Mouse (Mus musculus) C3H10T1/2 (cell line): Measurements from ENCODE around the gene Rgs7bp. TPM values are rescaled to one million over a fixed set of nuclear protein-coding genes. Genes with fewer than 3 reads are reported as not detected.

Experiments
- polyA plus RNA-seq, 2 experiments: library from polyadenylated mRNA; unstranded; fragments of >200 nt; fragmentation: generic; extraction: Trizol; gene quantifications; one replicate each; pipeline ENCODE4 v1.2.1; 2012; ENCODE audit warnings: missing spikeins in 2 of 2

The Rgs7bp gene
- polyA plus RNA-seq, result not detected

GRCm38 (mm10) chr13:105054181-105054940, at the start of gene Rgs7bp:
TSS of gene Rgs7bp (minus strand) at chr13:105054930.

DNA sequence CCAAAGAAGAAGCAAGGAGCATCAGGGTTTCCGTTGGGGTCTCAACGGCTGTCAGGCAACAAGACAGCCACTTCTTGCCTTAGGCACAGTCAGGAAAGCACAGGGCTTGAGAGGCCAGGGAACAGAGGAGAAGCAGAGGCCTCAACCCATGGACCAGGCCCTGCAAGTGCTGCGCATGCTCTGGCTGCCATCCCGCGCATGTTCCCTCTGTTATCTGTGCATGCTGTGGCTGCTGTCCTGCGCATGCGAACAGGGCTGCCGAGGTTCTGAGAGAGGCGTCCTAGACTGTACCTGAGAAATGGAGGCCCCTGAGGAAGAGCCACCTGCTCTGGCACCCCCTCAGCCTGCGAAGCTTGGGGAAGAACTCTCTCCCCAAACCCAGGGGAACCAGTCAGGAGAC, 27.1 kb upstream of the Rgs7bp start, which contains the start of gene 4933425L06Rik:
Gene 4933425L06Rik, plus strand, starts transcription at position 261 of the 400 bp plus-strand sequence.

Other genes with a start within 250 kb of the Rgs7bp start
- gene Cwc27, start 237.8 kb downstream of the Rgs7bp start, polyA plus RNA-seq, result 1 to 10 TPM in 1 of 2 experiments, under 1 TPM in 1; 0.83 to 4.6 TPM
- not detected for gene Shisal2b, start 191.0 kb downstream of the Rgs7bp start, polyA plus RNA-seq
- gene 4933425L06Rik, start 27.2 kb upstream of the Rgs7bp start, polyA plus RNA-seq, result not detected
- gene Rnf180, start 239.9 kb upstream of the Rgs7bp start, polyA plus RNA-seq, result under 1 TPM in 1 of 2 experiments, not detected in 1; 0.02 TPM